Mouse (Mus musculus): ENCODE results near the gene BC067074. TPM values are rescaled to one million over a fixed set of nuclear protein-coding genes. Genes with fewer than 3 reads are reported as not detected.
"Not testable (repeated sequence)": the region's sequence is repeated elsewhere in the genome, so short reads cannot be mapped to it uniquely, and the experiment has no call there.

Gene BC067074
- 1 to 10 TPM in 1 of 2 experiments, under 1 TPM in 1; 0.69 to 1.4 TPM for total RNA-seq (2021)
- long read RNA-seq, experiment 1, result 0 reads
- long read RNA-seq, experiment 2, result 0 reads

GRCm38 (mm10) chr13:113292975-113293706 is at the start of gene BC067074:
BC067074 (plus strand) TSS chr13:113293159.
- intact Hi-C loops (cut with DNase I), result no loop called here
- DNase-seq, result peak; percentile 11 to 18

GRCm38 (mm10) chr13:113245025-113245424 is 47.9 kb upstream of the BC067074 start:
- intact Hi-C loops (cut with DNase I), result no loop called here
- DNase-seq, result no peak

- intact Hi-C loops (cut with DNase I); DNase-seq: not testable (repeated sequence)
These were observed 40.4 kb upstream of the BC067074 start for GRCm38 (mm10) chr13:113252580-113252979.

- no peak for DNase-seq
- intact Hi-C loops (cut with DNase I), result no loop called here
These were observed 36.2 kb upstream of the BC067074 start for GRCm38 (mm10) chr13:113256766-113257165.

- DNase-seq, result no peak
- intact Hi-C loops (cut with DNase I), result no loop called here
These were observed 35.8 kb upstream of the BC067074 start for GRCm38 (mm10) chr13:113257190-113257589.

- DNase-seq, result no peak
- intact Hi-C loops (cut with DNase I), result no loop called here
These were observed 33.7 kb upstream of the BC067074 start for GRCm38 (mm10) chr13:113259237-113259636.

GRCm38 (mm10) chr13:113262822-113263221 is 30.1 kb upstream of the BC067074 start:
- DNase-seq, result no peak
- intact Hi-C loops (cut with DNase I), result loop anchor here (5.0 kb wide), 1 partner anchor 216 kb away; the partner anchor contains the start of gene Gpx8

GRCm38 (mm10) chr13:113265257-113265656 is 27.7 kb upstream of the BC067074 start:
- intact Hi-C loops (cut with DNase I), result loop anchor here (5.0 kb wide), 2 partner anchors 352 to 407 kb away; partner anchors contain the start of gene Snx18
- peak in 1 of 2 experiments; percentile 21 for DNase-seq

- intact Hi-C loops (cut with DNase I), result loop anchor here (5.0 kb wide), 2 partner anchors 351 to 406 kb away; partner anchors contain the start of gene Snx18
- DNase-seq, result peak; percentile 33 to 65
These were observed 26.4 kb upstream of the BC067074 start for GRCm38 (mm10) chr13:113266495-113266951.

GRCm38 (mm10) chr13:113267204-113267603 is 25.8 kb upstream of the BC067074 start:
- DNase-seq, result no peak
- intact Hi-C loops (cut with DNase I), result loop anchor here (5.0 kb wide), 2 partner anchors 350 to 405 kb away; partner anchors contain the start of gene Snx18

- intact Hi-C loops (cut with DNase I), result loop anchor here (5.0 kb wide), 3 partner anchors 52 to 402 kb away; partner anchors contain the start of gene Snx18
- peak; percentile 56 to 72 for DNase-seq
These were observed 22.9 kb upstream of the BC067074 start for GRCm38 (mm10) chr13:113269777-113270776.

- intact Hi-C loops (cut with DNase I), result loop anchor here (5.0 kb wide), 1 partner anchor 51 kb away; no protein-coding TSS in a partner anchor
- DNase-seq, result no peak
These were observed 21.8 kb upstream of the BC067074 start for GRCm38 (mm10) chr13:113271189-113271588.

- intact Hi-C loops (cut with DNase I), result no loop called here
- no peak for DNase-seq
These were observed 5.8 kb upstream of the BC067074 start for GRCm38 (mm10) chr13:113287141-113287540.

- no peak for DNase-seq
- intact Hi-C loops (cut with DNase I), result no loop called here
These were observed 4.5 kb upstream of the BC067074 start for GRCm38 (mm10) chr13:113288210-113289197.

- intact Hi-C loops (cut with DNase I), result no loop called here
- no peak for DNase-seq
These were observed 3.2 kb upstream of the BC067074 start for GRCm38 (mm10) chr13:113289760-113290159.

GRCm38 (mm10) chr13:113292001-113292400 is 958 bp upstream of the BC067074 start:
- no peak for DNase-seq
- intact Hi-C loops (cut with DNase I), result no loop called here

GRCm38 (mm10) chr13:113293707-113294432 is 911 bp downstream of the BC067074 start:
- intact Hi-C loops (cut with DNase I), result no loop called here
- DNase-seq, result no peak

- intact Hi-C loops (cut with DNase I), result no loop called here
- peak in 1 of 2 experiments; percentile 13 for DNase-seq
These were observed 3.0 kb downstream of the BC067074 start for GRCm38 (mm10) chr13:113295817-113296485.
